Mouse (Mus musculus): ENCODE measurements at regions not wholly inside any gene's neighbourhood (a gene's known extent, or its start where the extent isn't known, plus 50 kb on each side); places are given as distances from the start of the nearest gene placed in this dataset.

GRCm38 (mm10) chr13:26282291-26282690 lies 487.7 kb downstream of the Hdgfl1 start:
- TF ChIP-seq GATA1 (IDR thresholded peaks at IDR 0.05; ENCODE audit: borderline replicate concordance, low read length) (no peak), FLI1 (IDR thresholded peaks at IDR 0.05; ENCODE audit: low read length) (no peak)

All from megakaryocyte, embryonic 14.5 days (primary cell).